Mouse (Mus musculus): Measurements from ENCODE around the gene Il4. TPM values are rescaled to one million over a fixed set of nuclear protein-coding genes. Genes with fewer than 3 reads are reported as not detected.

Il4 gene
- polyA plus RNA-seq, 1 experiment from 2014 or later: 0.88 TPM

DNA sequence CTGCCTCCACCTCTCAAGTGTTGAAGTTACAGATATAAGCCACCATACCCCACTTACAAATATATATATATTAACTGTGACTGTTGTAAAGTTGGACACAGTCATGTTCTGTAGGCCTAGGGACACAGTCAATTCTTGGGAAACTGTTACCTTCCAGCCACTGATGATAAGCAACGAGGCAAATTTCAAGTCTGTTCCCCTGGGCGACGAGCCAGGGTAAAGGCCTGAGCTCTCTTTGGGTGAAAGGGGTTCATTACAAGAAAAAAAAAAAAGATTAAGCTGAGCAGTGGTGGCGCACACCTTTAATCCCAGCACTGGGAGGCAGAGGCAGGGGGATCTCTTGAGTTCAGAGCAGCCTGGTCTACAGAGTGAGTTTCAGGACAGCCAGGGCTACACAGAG is 1.6 kb upstream of the Il4 start:
- 89% methylated on average over 4 of the region's 4 CpGs for WGBS
- no peak overlapping the region for H3K27ac ChIP-seq (replicated peaks; ENCODE audit: low read depth, low read length)
- no peaks in the 10 kb centered on the region for H3K36me3 ChIP-seq (ENCODE audit: control insufficient read depth, insufficient read depth, low read length)
- no peak for ATAC-seq (ENCODE audit: insufficient number of reproducible peaks, low FRiP score, low TSS enrichment, low read depth)
- no peaks in the 10 kb centered on the region for H3K4me1 ChIP-seq (ENCODE audit: control insufficient read depth, insufficient read depth, low read length)
- no peak overlapping the region for H3K4me2 ChIP-seq (ENCODE audit: low read depth, severe bottlenecking)
- no peak overlapping the region for H3K4me3 ChIP-seq (ENCODE audit: low read depth, low read length)
- H3K9me3 ChIP-seq (ENCODE audit: control insufficient read depth, low read length): no peaks in the 10 kb centered on the region
- DNase-seq (ENCODE audit: low spot score): no peak
- no peak overlapping the region for H3K9ac ChIP-seq (ENCODE audit: low read length)
- no peaks in the 10 kb centered on the region for H3K27me3 ChIP-seq (ENCODE audit: control insufficient read depth, insufficient read depth, low read length)

DNA sequence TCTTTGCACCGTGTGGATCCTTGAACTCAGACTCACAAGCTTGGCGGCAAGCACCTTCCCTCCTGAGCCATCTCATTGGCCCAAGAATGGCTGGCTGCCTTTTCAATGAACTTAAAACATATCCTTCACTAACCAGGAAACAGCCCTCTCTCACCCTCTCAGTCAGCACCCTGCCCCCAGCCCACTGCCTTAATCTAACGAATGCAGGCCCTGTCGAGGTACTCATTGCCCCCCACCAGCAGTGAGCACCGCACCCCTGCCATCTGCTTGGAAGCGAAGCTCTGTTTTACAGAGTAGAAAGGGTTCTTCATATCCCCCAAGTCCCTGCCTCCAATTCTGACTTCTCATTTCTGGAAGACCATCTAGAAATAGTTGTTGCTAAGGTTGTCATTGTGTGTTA is 959 bp upstream of the Il4 start:
- ATAC-seq (ENCODE audit: insufficient number of reproducible peaks, low FRiP score, low TSS enrichment, low read depth) (no peak), DNase-seq (ENCODE audit: low spot score) (no peak)
- no peaks in the 10 kb centered on the region for H3K27me3 ChIP-seq (ENCODE audit: control insufficient read depth, insufficient read depth, low read length)
- no peaks in the 10 kb centered on the region for H3K4me1 ChIP-seq (ENCODE audit: control insufficient read depth, insufficient read depth, low read length)
- H3K4me3 ChIP-seq (ENCODE audit: low read depth, low read length): no peak overlapping the region
- no peaks in the 10 kb centered on the region for H3K9me3 ChIP-seq (ENCODE audit: control insufficient read depth, low read length)
- H3K36me3 ChIP-seq (ENCODE audit: control insufficient read depth, insufficient read depth, low read length): no peaks in the 10 kb centered on the region
- WGBS: 61% methylated on average over 6 of the region's 6 CpGs
- no peak overlapping the region for H3K4me2 ChIP-seq (ENCODE audit: low read depth, severe bottlenecking)
- no peak overlapping the region for H3K9ac ChIP-seq (ENCODE audit: low read length)
- no peak overlapping the region for H3K27ac ChIP-seq (replicated peaks; ENCODE audit: low read depth, low read length)

DNA sequence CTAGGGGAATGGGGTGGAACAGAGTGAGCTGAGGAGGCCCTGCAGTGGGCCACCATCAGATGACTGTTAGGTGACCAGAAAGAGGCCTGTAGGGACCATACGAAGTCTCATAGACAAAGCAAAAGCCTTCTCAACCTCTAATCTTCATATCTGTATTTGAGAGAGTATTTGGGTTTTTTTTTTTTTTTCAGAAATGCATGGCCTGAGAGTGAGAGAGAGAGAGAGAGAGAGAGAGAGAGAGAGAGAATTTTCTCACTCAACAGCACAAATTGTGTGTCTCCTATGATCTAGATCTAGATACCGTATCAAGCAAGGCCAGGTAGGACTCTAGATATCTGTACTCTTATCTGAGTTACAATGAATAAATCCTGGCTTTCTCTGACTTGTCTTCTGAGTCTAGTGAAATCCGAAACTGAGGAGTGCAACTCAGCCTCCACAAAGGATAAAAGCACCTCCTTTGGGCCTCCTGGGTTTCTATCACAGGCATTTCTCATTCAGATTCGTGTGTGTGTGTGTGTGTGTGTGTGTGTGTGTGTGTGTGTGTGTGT is 833 bp downstream of the Il4 start:
- DNase-seq (ENCODE audit: low spot score) (no peak), ATAC-seq (ENCODE audit: insufficient number of reproducible peaks, low FRiP score, low TSS enrichment, low read depth) (no peak)
- H3K4me2 ChIP-seq (ENCODE audit: low read depth, severe bottlenecking): no peak overlapping the region
- H3K27ac ChIP-seq (replicated peaks; ENCODE audit: low read depth, low read length): no peak overlapping the region
- no peaks in the 10 kb centered on the region for H3K9me3 ChIP-seq (ENCODE audit: control insufficient read depth, low read length)
- H3K36me3 ChIP-seq (ENCODE audit: control insufficient read depth, insufficient read depth, low read length): no peaks in the 10 kb centered on the region
- H3K27me3 ChIP-seq (ENCODE audit: control insufficient read depth, insufficient read depth, low read length): no peaks in the 10 kb centered on the region
- no peak overlapping the region for H3K9ac ChIP-seq (ENCODE audit: low read length)
- H3K4me3 ChIP-seq (ENCODE audit: low read depth, low read length): no peak overlapping the region
- 60% methylated on average over 4 of the region's 4 CpGs for WGBS
- H3K4me1 ChIP-seq (ENCODE audit: control insufficient read depth, insufficient read depth, low read length): no peaks in the 10 kb centered on the region

DNA sequence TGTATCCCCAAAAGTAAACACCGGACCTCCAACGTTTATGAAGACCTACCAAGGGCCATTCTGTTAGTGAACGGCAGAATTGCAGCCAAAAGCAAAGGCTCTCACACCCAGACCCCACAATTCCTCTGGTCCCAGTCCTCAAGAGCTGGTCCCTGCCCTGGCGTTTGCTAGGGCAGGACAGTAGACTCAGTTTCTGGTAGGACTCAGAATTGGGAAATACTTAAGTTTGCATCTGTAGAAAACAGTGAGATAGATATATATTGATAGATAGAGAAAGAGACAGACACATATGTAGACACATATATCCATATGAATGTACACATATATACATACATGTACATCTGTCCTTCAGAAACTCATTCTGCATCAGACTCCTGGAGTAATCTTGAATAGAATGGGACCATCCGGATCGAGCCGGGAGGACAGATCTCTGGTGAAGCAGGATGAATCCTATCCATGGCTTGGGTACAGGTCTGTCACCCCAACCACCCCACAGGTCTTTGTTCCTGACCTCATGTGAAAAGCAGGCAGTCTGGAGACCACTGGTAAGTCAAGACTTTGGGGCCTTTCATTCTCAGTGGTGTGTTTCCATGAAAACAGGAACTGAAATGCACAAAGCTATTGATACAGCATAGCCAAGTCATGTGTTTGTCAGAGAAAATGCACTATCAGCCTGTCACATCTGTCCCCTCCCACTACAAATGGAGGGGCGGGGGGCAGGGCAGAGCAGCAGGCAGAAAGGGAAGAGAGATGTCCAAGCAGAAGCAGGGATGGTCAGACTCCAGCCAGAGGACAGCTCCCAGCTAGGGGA is 1.5 kb downstream of the Il4 start:
- H3K4me1 ChIP-seq (ENCODE audit: control insufficient read depth, insufficient read depth, low read length): no peaks in the 10 kb centered on the region
- no peak for DNase-seq (ENCODE audit: low spot score)
- WGBS: 81% methylated on average over 8 of the region's 8 CpGs

DNA sequence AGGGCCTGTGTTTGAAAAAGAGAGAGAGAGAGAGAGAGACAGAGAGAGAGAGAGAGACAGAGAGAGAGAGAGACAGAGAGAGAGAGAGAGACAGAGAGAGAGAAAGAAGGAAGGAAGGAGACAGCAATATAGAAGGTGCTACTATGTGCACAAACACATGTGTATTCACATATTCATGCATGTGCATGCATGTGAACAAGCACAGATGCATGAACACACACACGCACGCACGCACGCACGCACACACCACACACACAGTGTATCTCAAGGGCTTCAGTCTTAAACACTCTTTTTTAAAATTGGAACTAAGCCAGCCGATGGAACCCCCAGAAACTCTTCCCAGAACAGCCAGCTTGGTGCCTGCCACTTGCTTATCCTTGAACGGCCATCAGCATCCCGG is 2.9 kb downstream of the Il4 start:
- ATAC-seq (ENCODE audit: insufficient number of reproducible peaks, low FRiP score, low TSS enrichment, low read depth) (no peak), DNase-seq (ENCODE audit: low spot score) (no peak)
- Histone ChIP-seq H3K9ac (ENCODE audit: low read length) (no peak overlapping the region), H3K36me3 (ENCODE audit: control insufficient read depth, insufficient read depth, low read length) (no peaks in the 10 kb centered on the region), H3K27ac (replicated peaks; ENCODE audit: low read depth, low read length) (no peak overlapping the region), H3K4me1 (ENCODE audit: control insufficient read depth, insufficient read depth, low read length) (no peaks in the 10 kb centered on the region), H3K27me3 (ENCODE audit: control insufficient read depth, insufficient read depth, low read length) (no peaks in the 10 kb centered on the region), H3K4me3 (ENCODE audit: low read depth, low read length) (no peak overlapping the region), H3K9me3 (ENCODE audit: control insufficient read depth, low read length) (no peaks in the 10 kb centered on the region), H3K4me2 (ENCODE audit: low read depth, severe bottlenecking) (no peak overlapping the region)
- 94% methylated on average over 8 of the region's 8 CpGs for WGBS

More for the DNA sequence above, 1.5 kb downstream of the Il4 start:
- no peak overlapping the region for H3K9ac ChIP-seq (ENCODE audit: low read length)
- no peak for ATAC-seq (ENCODE audit: insufficient number of reproducible peaks, low FRiP score, low TSS enrichment, low read depth)
- H3K9me3 ChIP-seq (ENCODE audit: control insufficient read depth, low read length): no peaks in the 10 kb centered on the region
- no peaks in the 10 kb centered on the region for H3K27me3 ChIP-seq (ENCODE audit: control insufficient read depth, insufficient read depth, low read length)
- no peaks in the 10 kb centered on the region for H3K36me3 ChIP-seq (ENCODE audit: control insufficient read depth, insufficient read depth, low read length)
- no peak overlapping the region for H3K27ac ChIP-seq (replicated peaks; ENCODE audit: low read depth, low read length)
- no peak overlapping the region for H3K4me3 ChIP-seq (ENCODE audit: low read depth, low read length)
- no peak overlapping the region for H3K4me2 ChIP-seq (ENCODE audit: low read depth, severe bottlenecking)

DNA sequence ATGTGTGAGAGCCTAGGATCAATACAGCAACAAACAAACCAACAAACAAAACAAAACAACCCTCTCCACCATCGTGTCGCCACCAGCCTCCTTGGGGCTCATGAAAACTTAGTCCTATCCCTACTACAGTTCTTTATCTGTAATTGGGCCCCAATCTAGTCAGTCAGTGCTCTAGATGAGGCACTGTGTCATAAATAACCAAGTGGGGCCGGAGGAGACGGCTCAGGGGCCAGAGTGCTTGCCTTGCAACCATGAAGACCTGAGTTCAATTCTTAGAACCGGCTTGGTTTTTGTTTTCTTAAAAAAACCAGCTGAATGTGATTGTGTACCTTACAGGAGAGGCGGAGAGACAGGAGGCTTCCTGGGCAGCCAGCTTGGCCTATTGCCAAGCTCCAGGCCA is 3.3 kb downstream of the Il4 start:
- H3K4me1 ChIP-seq (ENCODE audit: control insufficient read depth, insufficient read depth, low read length): no peaks in the 10 kb centered on the region
- no peaks in the 10 kb centered on the region for H3K9me3 ChIP-seq (ENCODE audit: control insufficient read depth, low read length)
- H3K27me3 ChIP-seq (ENCODE audit: control insufficient read depth, insufficient read depth, low read length): no peaks in the 10 kb centered on the region
- H3K36me3 ChIP-seq (ENCODE audit: control insufficient read depth, insufficient read depth, low read length): no peaks in the 10 kb centered on the region
- no peak overlapping the region for H3K9ac ChIP-seq (ENCODE audit: low read length)
- ATAC-seq (ENCODE audit: insufficient number of reproducible peaks, low FRiP score, low TSS enrichment, low read depth) (no peak), DNase-seq (ENCODE audit: low spot score) (no peak)
- H3K4me3 ChIP-seq (ENCODE audit: low read depth, low read length): no peak overlapping the region
- H3K4me2 ChIP-seq (ENCODE audit: low read depth, severe bottlenecking): no peak overlapping the region
- 72% methylated on average over 6 of the region's 6 CpGs for WGBS
- no peak overlapping the region for H3K27ac ChIP-seq (replicated peaks; ENCODE audit: low read depth, low read length)

DNA sequence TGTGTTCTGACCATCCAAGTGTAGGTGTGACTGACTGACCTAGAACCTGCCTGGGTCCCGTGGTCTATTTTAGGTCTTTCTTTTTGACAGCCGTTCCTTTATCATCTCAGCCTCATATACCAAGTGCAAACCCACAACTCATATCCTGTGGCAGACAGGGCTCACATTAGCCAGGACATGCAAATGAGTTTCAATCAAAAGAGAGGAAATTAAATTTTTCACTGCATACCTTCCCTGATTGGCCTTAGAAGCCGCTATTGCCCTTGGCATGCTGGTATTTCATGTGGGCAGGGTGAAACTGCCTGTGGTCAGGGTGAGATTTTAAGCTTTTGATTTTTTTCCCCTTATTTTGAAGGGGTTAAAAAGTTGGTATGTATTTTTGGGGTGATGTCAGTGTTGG is 8.8 kb downstream of the Il4 start:
- Histone ChIP-seq H3K27me3 (ENCODE audit: control insufficient read depth, insufficient read depth, low read length) (no peaks in the 10 kb centered on the region), H3K9ac (ENCODE audit: low read length) (no peak overlapping the region), H3K27ac (replicated peaks; ENCODE audit: low read depth, low read length) (no peak overlapping the region), H3K9me3 (ENCODE audit: control insufficient read depth, low read length) (no peaks in the 10 kb centered on the region), H3K4me2 (ENCODE audit: low read depth, severe bottlenecking) (no peak overlapping the region), H3K4me1 (ENCODE audit: control insufficient read depth, insufficient read depth, low read length) (no peaks in the 10 kb centered on the region), H3K36me3 (ENCODE audit: control insufficient read depth, insufficient read depth, low read length) (no peaks in the 10 kb centered on the region), H3K4me3 (ENCODE audit: low read depth, low read length) (no peak overlapping the region)
- DNase-seq (ENCODE audit: low spot score) (no peak), ATAC-seq (ENCODE audit: insufficient number of reproducible peaks, low FRiP score, low TSS enrichment, low read depth) (no peak)
- 83% methylated on average over 3 of the region's 3 CpGs for WGBS

DNA sequence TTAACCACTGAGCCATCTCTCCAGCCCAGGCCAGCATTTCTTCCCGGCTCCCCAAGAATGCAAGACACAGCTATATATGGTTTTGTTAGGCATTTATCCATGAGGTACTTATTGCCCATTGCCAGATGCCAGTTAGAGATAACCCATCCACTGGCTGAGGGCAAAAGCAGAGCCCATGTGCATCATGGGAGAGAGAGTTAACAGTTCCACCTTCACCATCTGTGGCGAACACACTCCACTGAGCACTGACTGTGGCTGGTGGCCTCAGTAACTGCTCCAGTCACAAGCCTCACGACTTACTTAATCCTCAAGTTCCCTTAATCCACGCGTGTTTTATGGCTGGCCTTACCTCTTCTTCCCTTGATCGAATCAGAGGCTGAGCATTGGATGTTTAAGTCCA is 9.2 kb downstream of the Il4 start:
- H3K36me3 ChIP-seq (ENCODE audit: control insufficient read depth, insufficient read depth, low read length): no peaks in the 10 kb centered on the region
- DNase-seq (ENCODE audit: low spot score) (no peak), ATAC-seq (ENCODE audit: insufficient number of reproducible peaks, low FRiP score, low TSS enrichment, low read depth) (no peak)
- H3K4me3 ChIP-seq (ENCODE audit: low read depth, low read length): no peak overlapping the region
- no peaks in the 10 kb centered on the region for H3K9me3 ChIP-seq (ENCODE audit: control insufficient read depth, low read length)
- H3K27ac ChIP-seq (replicated peaks; ENCODE audit: low read depth, low read length): no peak overlapping the region
- no peak overlapping the region for H3K9ac ChIP-seq (ENCODE audit: low read length)
- no peaks in the 10 kb centered on the region for H3K4me1 ChIP-seq (ENCODE audit: control insufficient read depth, insufficient read depth, low read length)
- no peak overlapping the region for H3K4me2 ChIP-seq (ENCODE audit: low read depth, severe bottlenecking)
- no peaks in the 10 kb centered on the region for H3K27me3 ChIP-seq (ENCODE audit: control insufficient read depth, insufficient read depth, low read length)
- 73% methylated on average over 6 of the region's 6 CpGs for WGBS

DNA sequence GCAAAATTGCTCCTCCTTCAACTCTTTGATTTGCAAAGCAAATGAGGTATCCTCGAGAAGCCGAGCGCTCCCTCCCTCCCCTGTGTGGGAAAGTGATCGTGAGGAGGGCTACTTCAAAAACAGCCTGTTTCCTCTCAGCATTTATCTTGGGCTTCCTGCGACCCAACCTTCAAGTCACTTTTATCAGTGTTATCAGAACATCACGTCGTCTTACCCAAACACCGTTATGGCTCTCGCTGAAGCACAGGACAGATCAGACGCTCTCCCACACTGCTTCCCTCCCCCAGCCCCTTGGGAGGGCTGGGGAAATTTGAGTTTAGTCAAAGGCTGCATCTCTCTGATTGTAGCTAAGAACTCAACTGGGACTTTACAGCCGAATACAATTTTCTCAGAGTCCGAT is 12.9 kb downstream of the Il4 start:
- no peaks in the 10 kb centered on the region for H3K27me3 ChIP-seq (ENCODE audit: control insufficient read depth, insufficient read depth, low read length)
- H3K4me1 ChIP-seq (ENCODE audit: control insufficient read depth, insufficient read depth, low read length): no peaks in the 10 kb centered on the region
- H3K9ac ChIP-seq (ENCODE audit: low read length): no peak overlapping the region
- no peak overlapping the region for H3K4me2 ChIP-seq (ENCODE audit: low read depth, severe bottlenecking)
- WGBS: 9% methylated on average over 12 of the region's 12 CpGs
- no peaks in the 10 kb centered on the region for H3K36me3 ChIP-seq (ENCODE audit: control insufficient read depth, insufficient read depth, low read length)
- no peak overlapping the region for H3K27ac ChIP-seq (replicated peaks; ENCODE audit: low read depth, low read length)
- DNase-seq (ENCODE audit: low spot score) (no peak), ATAC-seq (ENCODE audit: insufficient number of reproducible peaks, low FRiP score, low TSS enrichment, low read depth) (no peak)
- no peaks in the 10 kb centered on the region for H3K9me3 ChIP-seq (ENCODE audit: control insufficient read depth, low read length)
- H3K4me3 ChIP-seq (ENCODE audit: low read depth, low read length): no peak overlapping the region

Measured in limb, embryonic 11.5 days (tissue).